Mouse (Mus musculus) CH12.LX (cell line): ENCODE measurements around the gene Cd164. TPM values are rescaled to one million over a fixed set of nuclear protein-coding genes. Genes with fewer than 3 reads are reported as not detected.

Experiments used
- DNase-seq: peaks from one replicate; pipeline ENCODE4 v3.0.0-alpha.2; 2013; ENCODE audit errors: extremely low read depth
- H3K27ac ChIP-seq: 2 replicates; pipeline ENCODE4 v1.5.1; 2012; ENCODE audit warnings: low read depth, mild to moderate bottlenecking, control low read depth, moderate library complexity; ENCODE audit not compliant: insufficient read depth
- H3K27me3 ChIP-seq: replicated peaks from 2 replicates; pipeline ENCODE3; 2012; ENCODE audit warnings: inconsistent platforms
- H3K36me3 ChIP-seq, 2 experiments: replicated peaks in 1 of 2; 2 replicates each; pipeline versions ENCODE3 to v1.6.1; 2012; ENCODE audit warnings: inconsistent platforms in 1 of 2, low read length in 1 of 2, mild to moderate bottlenecking in 1 of 2, mixed read lengths in 1 of 2, moderate library complexity in 1 of 2; ENCODE audit not compliant: control insufficient read depth in 1 of 2, insufficient read depth in 1 of 2
- H3K4me1 ChIP-seq, 2 experiments: 2 replicates each; pipeline ENCODE4 v1.6.1; 2012; ENCODE audit warnings: inconsistent platforms in 1 of 2, moderate library complexity in 1 of 2; ENCODE audit not compliant: insufficient read depth in 2 of 2, control insufficient read depth in 1 of 2
- H3K4me2 ChIP-seq: 2 replicates; pipeline ENCODE4 v1.6.1; 2012; ENCODE audit warnings: low read depth, mild to moderate bottlenecking, control low read depth; ENCODE audit not compliant: poor library complexity, insufficient read depth, severe bottlenecking
- H3K4me3 ChIP-seq, 3 experiments: fragments of 150-350 bp in 1 of 3; sonication (generic) in 1 of 3; replicated peaks in 1 of 3; 2 replicates each; pipeline versions ENCODE3 to v1.5.1; 2011 to 2012; ENCODE audit warnings: low read depth in 2 of 3, low read length in 2 of 3, mild to moderate bottlenecking in 2 of 3, moderate library complexity in 2 of 3, control low read depth in 1 of 3, improper control_type of control experiment in 1 of 3, inconsistent platforms in 1 of 3, mixed read lengths in 1 of 3; ENCODE audit not compliant: poor library complexity in 1 of 3
- H3K79me2 ChIP-seq: replicated peaks from 2 replicates; pipeline ENCODE4 v1.6.1; 2012; ENCODE audit warnings: mild to moderate bottlenecking, moderate library complexity; ENCODE audit not compliant: control insufficient read depth, poor library complexity, insufficient read depth, severe bottlenecking; ENCODE audit errors: extremely low read depth
- H3K9ac ChIP-seq: 2 replicates; pipeline ENCODE4 v1.6.1; 2012; ENCODE audit warnings: low read depth, mild to moderate bottlenecking, control low read depth, moderate library complexity; ENCODE audit not compliant: insufficient read depth
- H3K9me3 ChIP-seq: replicated peaks from 2 replicates; pipeline ENCODE3; 2012; ENCODE audit warnings: low read length, inconsistent platforms, mixed read lengths
- CTCF ChIP-seq, 2 experiments: IDR thresholded peaks in 1 of 2; conservative IDR thresholded peaks in 1 of 2; 2 replicates each; pipeline ENCODE4 v1.5.1; 2011 to 2012; ENCODE audit warnings: low read depth in 2 of 2, low read length in 2 of 2, improper control_type of control experiment in 1 of 2, inconsistent platforms in 1 of 2, mild to moderate bottlenecking in 1 of 2, moderate library complexity in 1 of 2
- E2F4 ChIP-seq: IDR thresholded peaks from 2 replicates; pipeline ENCODE4 v1.6.1; 2011; ENCODE audit warnings: low read depth, low read length, improper control_type of control experiment; ENCODE audit not compliant: insufficient replicate concordance
- ELF1 ChIP-seq: IDR thresholded peaks from 2 replicates; pipeline ENCODE4 v1.6.1; 2014; ENCODE audit warnings: low read depth, mild to moderate bottlenecking, inconsistent platforms, low read length, improper control_type of control experiment
- EP300 ChIP-seq: IDR thresholded peaks from 2 replicates; pipeline ENCODE4 v1.6.1; 2011; ENCODE audit warnings: low read length, improper control_type of control experiment
- ETS1 ChIP-seq: conservative IDR thresholded peaks from 2 replicates; pipeline ENCODE4 v1.6.1; 2012; ENCODE audit warnings: low read depth, mild to moderate bottlenecking, inconsistent platforms, low read length, improper control_type of control experiment, moderate library complexity
- GABPA ChIP-seq: IDR thresholded peaks from 2 replicates; pipeline ENCODE4 v1.6.1; 2012; ENCODE audit warnings: low read depth, low read length, improper control_type of control experiment, inconsistent platforms; ENCODE audit not compliant: insufficient replicate concordance
- HCFC1 ChIP-seq: IDR thresholded peaks from 2 replicates; pipeline ENCODE4 v1.6.1; 2012; ENCODE audit warnings: low read depth, mild to moderate bottlenecking, inconsistent platforms, low read length, improper control_type of control experiment
- IRF4 ChIP-seq: IDR thresholded peaks from 2 replicates; pipeline ENCODE4 v1.6.1; 2014; ENCODE audit warnings: low read depth, mild to moderate bottlenecking, inconsistent platforms, low read length, improper control_type of control experiment
- JUN ChIP-seq: IDR thresholded peaks from 2 replicates; pipeline ENCODE4 v1.6.1; 2011; ENCODE audit warnings: low read depth, mild to moderate bottlenecking, low read length, improper control_type of control experiment, moderate library complexity; ENCODE audit not compliant: insufficient read depth
- JUND ChIP-seq: conservative IDR thresholded peaks from 2 replicates; pipeline ENCODE4 v1.6.1; 2011; ENCODE audit warnings: low read depth, low read length, improper control_type of control experiment
- MAFK ChIP-seq: IDR thresholded peaks from 2 replicates; pipeline ENCODE4 v1.6.1; 2011; ENCODE audit warnings: low read length, improper control_type of control experiment; ENCODE audit not compliant: insufficient replicate concordance
- MEF2A ChIP-seq: IDR thresholded peaks from 2 replicates; pipeline ENCODE4 v1.6.1; 2014; ENCODE audit warnings: low read depth, mild to moderate bottlenecking, inconsistent platforms, low read length, improper control_type of control experiment, borderline replicate concordance
- MXI1 ChIP-seq: IDR thresholded peaks from 2 replicates; pipeline ENCODE4 v1.6.1; 2011; ENCODE audit warnings: mild to moderate bottlenecking, low read depth, low read length, improper control_type of control experiment
- NRF1 ChIP-seq: IDR thresholded peaks from 2 replicates; pipeline ENCODE4 v1.6.1; 2014; ENCODE audit warnings: low read depth, mild to moderate bottlenecking, inconsistent platforms, low read length, improper control_type of control experiment, moderate library complexity
- POLR2AphosphoS2 ChIP-seq: IDR thresholded peaks from 2 replicates; pipeline ENCODE4 v1.6.1; 2011; ENCODE audit warnings: low read depth, low read length, improper control_type of control experiment
- RAD21 ChIP-seq: IDR thresholded peaks from 2 replicates; pipeline ENCODE4 v1.6.1; 2011; ENCODE audit warnings: low read depth, mild to moderate bottlenecking, low read length, improper control_type of control experiment, moderate library complexity
- RCOR1 ChIP-seq: conservative IDR thresholded peaks from 2 replicates; pipeline ENCODE4 v1.6.1; 2012; ENCODE audit warnings: low read depth, mild to moderate bottlenecking, inconsistent platforms, low read length, improper control_type of control experiment
- SMC3 ChIP-seq: IDR thresholded peaks from 2 replicates; pipeline ENCODE4 v1.6.1; 2011; ENCODE audit warnings: low read depth, low read length, improper control_type of control experiment
- TBP ChIP-seq: conservative IDR thresholded peaks from 2 replicates; pipeline ENCODE4 v1.6.1; 2011; ENCODE audit warnings: low read depth, low read length, improper control_type of control experiment
- TCF12 ChIP-seq: IDR thresholded peaks from 2 replicates; pipeline ENCODE4 v1.6.1; 2014; ENCODE audit warnings: low read depth, mild to moderate bottlenecking, inconsistent platforms, low read length, improper control_type of control experiment
- UBTF ChIP-seq: IDR thresholded peaks from 2 replicates; pipeline ENCODE4 v1.6.1; 2012; ENCODE audit warnings: low read depth, mild to moderate bottlenecking, inconsistent platforms, low read length, improper control_type of control experiment, moderate library complexity
- USF1 ChIP-seq: IDR thresholded peaks from 2 replicates; pipeline ENCODE4 v1.6.1; 2014; ENCODE audit warnings: low read depth, mild to moderate bottlenecking, inconsistent platforms, low read length, improper control_type of control experiment
- USF2 ChIP-seq: conservative IDR thresholded peaks from 2 replicates; pipeline ENCODE4 v1.6.1; 2011; ENCODE audit warnings: low read depth, low read length, improper control_type of control experiment
- ZKSCAN1 ChIP-seq: IDR thresholded peaks from 2 replicates; pipeline ENCODE4 v1.6.1; 2012; ENCODE audit warnings: low read depth, inconsistent platforms, low read length, improper control_type of control experiment, borderline replicate concordance
- ZMIZ1 ChIP-seq: IDR thresholded peaks from 2 replicates; pipeline ENCODE4 v1.6.1; 2012; ENCODE audit warnings: low read depth, mild to moderate bottlenecking, inconsistent platforms, low read length, improper control_type of control experiment
- ZNF384 ChIP-seq: IDR thresholded peaks from 2 replicates; pipeline ENCODE4 v1.6.1; 2012; ENCODE audit warnings: low read depth, low read length, improper control_type of control experiment, inconsistent platforms
- dilution Hi-C: fragments of 300-500 bp; cut with MboI; formaldehyde crosslinking; loops from 2 replicates; pipeline ENCODE4 v1.14.3; 2020; ENCODE audit warnings: low sequenced_read_pairs; ENCODE audit not compliant: extremely low pct_unique_long_range_greater_than_20kb, extremely low pct_ligation_motif_present
- in situ Hi-C: fragments of 300-500 bp; cut with MboI; formaldehyde crosslinking; loops from 3 replicates; pipeline ENCODE4 v1.14.3; 2019; ENCODE audit warnings: low sequenced_read_pairs, low pct_ligation_motif_present, low pct_unique_long_range_greater_than_20kb, mixed read lengths
- polyA plus RNA-seq: library from polyadenylated mRNA; unstranded; fragments of >175 nt; gene quantifications from 2 replicates; pipeline ENCODE4 v1.2.1, GENCODE M21; 2012; ENCODE audit warnings: low read depth; ENCODE audit not compliant: insufficient read length
- total RNA-seq, 2 experiments: library from RNA; depleted of rRNA; stranded (reverse); fragments of 300-350 nt in 1 of 2; fragments of >200 nt in 1 of 2; gene quantifications; 2 replicates each; pipeline ENCODE4 v1.2.3; 2012 to 2014

The Cd164 gene
- total and polyA plus RNA-seq, 3 experiments = 41.0 to 191 (median 151) TPM

DNA sequence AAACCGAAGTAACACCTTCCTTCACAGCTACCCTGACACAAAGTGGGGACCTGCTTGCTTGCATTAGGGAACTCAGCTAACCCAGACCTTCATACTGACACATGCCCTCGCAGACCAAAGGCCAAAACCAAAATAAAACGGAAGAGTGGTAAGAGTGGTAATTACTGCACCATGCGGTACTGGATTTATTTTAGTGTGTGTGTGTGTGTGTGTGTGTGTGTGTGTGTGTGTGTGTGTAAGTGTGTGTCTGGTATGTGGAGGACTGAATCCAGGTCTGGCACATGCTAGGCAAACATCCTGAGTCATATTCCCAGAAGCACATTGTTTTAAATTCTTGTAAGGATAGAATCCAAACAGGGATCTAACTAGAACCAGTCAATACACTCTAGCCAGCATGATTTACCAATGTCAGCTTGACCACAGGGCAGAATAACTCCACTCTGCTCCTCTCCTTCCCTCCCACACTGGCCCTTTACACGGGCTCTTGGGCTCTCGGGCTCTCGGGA lies 57.2 kb downstream of the Cd164 start:
- no peaks in the 10 kb centered on the region for H3K79me2 ChIP-seq
- no peaks in the 10 kb centered on the region for H3K9me3 ChIP-seq
- H3K4me2 ChIP-seq = no peak overlapping the region
- H3K9ac ChIP-seq = no peak overlapping the region
- DNase-seq = no peak
- no peak overlapping the region for H3K27ac ChIP-seq
- H3K4me1 ChIP-seq = peaks cover 27 to 72% of the 10 kb centered on the region in 2 experiments
- no peak overlapping the region for H3K4me3 ChIP-seq
- in situ Hi-C loops = no loop called here
- TF ChIP-seq ZMIZ1 (no peak), POLR2AphosphoS2 (no peak), ZNF384 (no peak), ETS1 (no peak), IRF4 (no peak), SMC3 (no peak), RAD21 (no peak), USF2 (no peak), GABPA (no peak), MEF2A (no peak)
- TF ChIP-seq, all 38 proteins: peak for 0
- no peaks in the 10 kb centered on the region for H3K36me3 ChIP-seq
- no peaks in the 10 kb centered on the region for H3K27me3 ChIP-seq
- dilution Hi-C loops = no loop called here

DNA sequence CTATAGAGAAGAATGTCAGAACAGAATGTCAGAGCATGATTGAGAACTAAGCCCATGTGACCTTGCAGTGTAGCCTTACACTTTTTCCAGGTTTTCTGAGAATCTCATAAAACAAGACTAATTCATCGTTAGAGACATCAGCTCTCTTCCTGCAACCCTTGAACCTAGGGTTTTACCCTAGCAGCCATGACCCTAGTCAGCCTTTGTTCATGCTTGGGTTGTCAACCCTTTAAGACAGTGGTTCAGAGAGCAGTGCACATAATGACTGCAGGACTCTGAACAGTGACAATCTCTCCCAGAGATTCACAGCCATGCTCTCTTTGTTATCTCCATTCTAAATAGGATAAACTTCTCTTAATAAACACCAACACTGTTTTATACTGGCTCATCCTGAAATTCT lies 59.3 kb downstream of the Cd164 start:
- Histone ChIP-seq H3K4me3 (no peak overlapping the region), H3K36me3 (no peaks in the 10 kb centered on the region), H3K4me2 (no peak overlapping the region), H3K9me3 (no peaks in the 10 kb centered on the region), H3K4me1 (peaks cover 11 to 56% of the 10 kb centered on the region in 2 experiments; a peak in 3 of 4 replicates), H3K27ac (no peak overlapping the region), H3K9ac (no peak overlapping the region), H3K27me3 (no peaks in the 10 kb centered on the region), H3K79me2 (no peaks in the 10 kb centered on the region)
- TF ChIP-seq JUN (no peak), EP300 (no peak), MXI1 (no peak), POLR2AphosphoS2 (no peak), SMC3 (no peak), USF1 (no peak), MAFK (no peak), RCOR1 (no peak), ZKSCAN1 (no peak), CTCF (conservative IDR thresholded peaks at IDR 0.05 in 1 of 2, IDR thresholded peaks at IDR 0.05 in 1 of 2; ENCODE audit: low read depth in 2 of 2, low read length in 2 of 2) (no peak), ETS1 (no peak), ELF1 (no peak), E2F4 (no peak), HCFC1 (no peak), NRF1 (no peak), JUND (no peak), TCF12 (no peak), TBP (no peak), UBTF (no peak)
- in situ Hi-C loops (no loop called here), dilution Hi-C loops (no loop called here)
- no peak for DNase-seq
